Mouse (Mus musculus) lung, embryonic 16.5 days (tissue): ENCODE data around the gene Pitpnm1. TPM values are rescaled to one million over a fixed set of nuclear protein-coding genes. Genes with fewer than 3 reads are reported as not detected.
"Not testable (repeated sequence)": the region's sequence is repeated elsewhere in the genome, so short reads cannot be mapped to it uniquely, and the experiment has no call there.

Experiments used
- ATAC-seq: fragments of 200-750 bp; cut with Nextera tagmentation; 2 replicates; pipeline ENCODE4 v1.8.0; 2017; ENCODE audit warnings: low read depth, mild to moderate bottlenecking, moderate library complexity
- H3K27ac ChIP-seq: fragments of 300-500 bp; sonication (generic); 2 replicates; pipeline ENCODE4 v1.5.1; 2014; ENCODE audit warnings: mild to moderate bottlenecking, control low read depth, low read length
- H3K27me3 ChIP-seq: fragments of 300-500 bp; sonication (generic); 2 replicates; pipeline ENCODE4 v1.6.1; 2014; ENCODE audit warnings: low read depth, low read length, mixed read lengths; ENCODE audit not compliant: control insufficient read depth, insufficient read depth
- H3K36me3 ChIP-seq: fragments of 300-500 bp; sonication (generic); 2 replicates; pipeline ENCODE4 v1.6.1; 2014; ENCODE audit warnings: low read length; ENCODE audit not compliant: control insufficient read depth, insufficient read depth
- H3K4me1 ChIP-seq: fragments of 300-500 bp; sonication (generic); replicated peaks from 2 replicates; pipeline ENCODE4 v1.6.1; 2014; ENCODE audit warnings: low read length, mixed read lengths; ENCODE audit not compliant: control insufficient read depth, insufficient read depth
- H3K4me2 ChIP-seq: fragments of 300-500 bp; sonication (generic); 2 replicates; pipeline ENCODE4 v1.6.1; 2014; ENCODE audit warnings: low read depth, low read length, control low read depth
- H3K4me3 ChIP-seq: fragments of 300-500 bp; sonication (generic); 2 replicates; pipeline ENCODE4 v1.5.1; 2014; ENCODE audit warnings: mild to moderate bottlenecking, low read length, control low read depth
- H3K9ac ChIP-seq: fragments of 300-500 bp; sonication (generic); 2 replicates; pipeline ENCODE4 v1.6.1; 2014; ENCODE audit warnings: low read length, control low read depth
- H3K9me3 ChIP-seq: fragments of 300-500 bp; sonication (generic); 2 replicates; pipeline ENCODE4 v1.6.1; 2016; ENCODE audit warnings: low read length; ENCODE audit not compliant: control insufficient read depth
- WGBS: fragments of 180-500 bp; shearing (Covaris S2); extraction: QIAGEN DNeasy Blood & Tissue Kit; methylation state at CpG from one replicate; pipeline ENCODE4 v1.1.7; 2014; 5-methylcytosine and 5-hydroxymethylcytosine counted together
- polyA plus RNA-seq: library from polyadenylated mRNA; unstranded; fragments of >200 nt; fragmentation: Nextera tagmentation; extraction: Ambion mirVana; gene quantifications from 2 replicates; pipeline ENCODE4 v1.2.1, GENCODE M21; 2015

Pitpnm1 gene
- polyA plus RNA-seq, 1 experiment from 2014 or later, result 12.6 TPM

DNA sequence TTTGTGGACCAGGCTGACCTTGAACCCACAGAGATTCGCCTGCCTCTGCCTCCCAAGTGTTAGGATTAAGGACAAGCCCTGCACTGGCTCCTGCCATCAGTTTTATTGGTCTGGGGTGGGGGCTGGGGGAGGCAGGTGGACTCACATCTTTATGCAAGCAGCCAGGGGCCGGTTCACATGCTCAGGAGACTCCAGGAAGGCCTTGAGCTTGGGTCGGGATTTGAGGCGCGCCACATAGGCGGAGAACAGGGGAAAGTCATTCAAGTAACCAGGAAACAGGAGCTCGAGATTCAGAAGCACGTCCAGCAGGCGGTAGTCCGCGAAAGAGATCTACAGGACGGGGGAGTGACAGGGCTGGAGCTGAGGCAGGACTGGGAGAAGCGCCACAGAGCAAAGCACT is 42.4 kb upstream of the Pitpnm1 start:
- Histone ChIP-seq H3K4me2 (no peak overlapping the region), H3K9ac (no peak overlapping the region), H3K9me3 (no peaks in the 10 kb centered on the region), H3K4me1 (peaks cover 6% of the 10 kb centered on the region; the same call in 1 of the 2 replicates), H3K27me3 (no peaks in the 10 kb centered on the region; the same call in 1 of the 2 replicates), H3K36me3 (no peaks in the 10 kb centered on the region), H3K27ac (no peak overlapping the region), H3K4me3 (no peak overlapping the region)
- ATAC-seq, result no peak
- 82% methylated on average over 13 of the region's 13 CpGs for WGBS

DNA sequence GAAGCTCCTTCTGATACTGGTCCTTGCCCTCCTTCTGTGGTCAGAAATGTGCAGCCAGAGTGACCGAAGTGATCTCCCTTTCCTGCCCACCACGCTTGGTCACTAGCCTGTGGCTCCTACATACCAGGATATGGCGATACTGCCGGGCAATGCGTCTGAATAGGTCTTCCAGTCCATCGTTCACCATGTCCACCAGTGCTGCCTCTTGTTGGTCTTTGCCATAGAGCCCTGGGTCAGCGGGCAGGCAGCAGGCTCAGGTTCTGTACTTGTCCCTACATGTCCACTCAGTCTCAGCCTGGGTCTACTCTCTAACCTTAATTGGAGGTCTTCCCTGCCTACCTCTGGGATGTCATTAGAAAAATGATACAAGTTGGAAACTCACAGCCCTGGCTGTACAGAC is 41.8 kb upstream of the Pitpnm1 start:
- 94% methylated on average over 7 of the region's 7 CpGs for WGBS
- Histone ChIP-seq H3K4me3 (no peak overlapping the region), H3K27me3 (no peaks in the 10 kb centered on the region; the same call in 1 of the 2 replicates), H3K9me3 (no peaks in the 10 kb centered on the region), H3K27ac (no peak overlapping the region), H3K9ac (no peak overlapping the region), H3K36me3 (no peaks in the 10 kb centered on the region), H3K4me2 (no peak overlapping the region), H3K4me1 (peaks cover 6% of the 10 kb centered on the region; the same call in 1 of the 2 replicates)
- no peak for ATAC-seq

DNA sequence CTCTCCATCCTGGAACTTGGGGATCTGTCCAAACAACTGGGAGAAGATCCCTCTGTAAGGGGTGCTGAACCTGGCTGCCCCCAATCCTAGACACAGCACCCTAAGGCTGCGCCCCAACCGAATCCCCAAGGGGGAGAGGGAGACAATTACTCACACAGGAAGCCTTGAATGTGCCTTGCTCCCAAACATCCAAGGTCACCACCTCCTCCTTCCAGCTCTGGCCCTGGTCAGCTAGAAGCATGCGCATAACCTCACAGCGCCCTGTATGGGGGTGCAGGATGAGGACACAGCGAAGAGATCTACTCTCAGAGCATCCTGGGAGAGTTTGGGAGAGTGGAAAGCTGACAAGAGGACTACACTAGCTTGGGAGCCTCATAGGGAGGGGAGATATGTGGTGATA is 41.2 kb upstream of the Pitpnm1 start:
- Histone ChIP-seq H3K36me3 (no peaks in the 10 kb centered on the region), H3K4me1 (peaks cover 6% of the 10 kb centered on the region; the same call in 1 of the 2 replicates), H3K9ac (no peak overlapping the region), H3K27me3 (no peaks in the 10 kb centered on the region; the same call in 1 of the 2 replicates), H3K27ac (no peak overlapping the region), H3K4me3 (no peak overlapping the region), H3K9me3 (no peaks in the 10 kb centered on the region), H3K4me2 (no peak overlapping the region)
- WGBS, result 86% methylated on average over 5 of the region's 5 CpGs
- no peak for ATAC-seq

DNA sequence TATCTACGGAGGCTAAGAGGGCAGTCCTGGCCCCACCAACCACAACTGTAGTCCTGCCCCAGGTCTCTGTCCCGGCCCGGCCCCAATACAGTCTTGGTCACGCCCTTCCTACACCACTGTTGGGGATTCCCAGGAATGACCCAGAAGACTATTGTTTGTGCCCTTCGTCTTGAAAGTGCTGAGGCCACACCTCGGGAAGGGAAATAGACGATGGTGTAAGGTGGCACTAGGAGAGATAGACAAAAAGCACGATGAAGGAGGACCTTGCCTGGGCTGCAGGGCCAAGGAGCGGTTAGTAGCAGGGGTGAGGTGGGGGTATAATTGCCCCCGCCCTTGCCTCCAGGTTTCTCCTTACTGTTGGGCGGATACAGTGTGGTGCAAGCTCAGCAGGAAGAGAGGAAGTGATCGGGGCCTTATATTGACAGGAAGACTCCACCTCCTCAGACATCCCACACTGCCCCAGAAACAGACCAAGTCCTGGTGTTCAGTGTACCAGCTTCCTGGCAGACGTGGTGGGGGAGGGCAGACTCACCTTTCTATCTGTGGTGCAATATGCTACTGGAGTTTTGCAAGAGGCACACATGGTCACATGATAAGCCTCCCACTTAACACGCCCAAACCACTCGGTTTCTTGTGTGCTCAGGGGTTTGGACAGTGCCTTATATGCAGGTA is 40.6 kb upstream of the Pitpnm1 start, which contains the start of gene Gstp3:
Gene Gstp3 (minus strand): TSS at position 501 of the 672 bp plus-strand sequence.
- Histone ChIP-seq H3K27me3 (no peaks in the 10 kb centered on the region; the same call in 1 of the 2 replicates), H3K9me3 (no peaks in the 10 kb centered on the region), H3K4me1 (peaks cover 6% of the 10 kb centered on the region; the same call in 1 of the 2 replicates), H3K4me3 (no peak within 1 kb of the TSS), H3K4me2 (no peak within 1 kb of the TSS), H3K36me3 (no peaks in the 10 kb centered on the region), H3K9ac (no peak within 1 kb of the TSS), H3K27ac (no peak within 1 kb of the TSS)
- WGBS, result 69% methylated on average over 15 of the region's 15 CpGs
- ATAC-seq, result peak; percentile 71

DNA sequence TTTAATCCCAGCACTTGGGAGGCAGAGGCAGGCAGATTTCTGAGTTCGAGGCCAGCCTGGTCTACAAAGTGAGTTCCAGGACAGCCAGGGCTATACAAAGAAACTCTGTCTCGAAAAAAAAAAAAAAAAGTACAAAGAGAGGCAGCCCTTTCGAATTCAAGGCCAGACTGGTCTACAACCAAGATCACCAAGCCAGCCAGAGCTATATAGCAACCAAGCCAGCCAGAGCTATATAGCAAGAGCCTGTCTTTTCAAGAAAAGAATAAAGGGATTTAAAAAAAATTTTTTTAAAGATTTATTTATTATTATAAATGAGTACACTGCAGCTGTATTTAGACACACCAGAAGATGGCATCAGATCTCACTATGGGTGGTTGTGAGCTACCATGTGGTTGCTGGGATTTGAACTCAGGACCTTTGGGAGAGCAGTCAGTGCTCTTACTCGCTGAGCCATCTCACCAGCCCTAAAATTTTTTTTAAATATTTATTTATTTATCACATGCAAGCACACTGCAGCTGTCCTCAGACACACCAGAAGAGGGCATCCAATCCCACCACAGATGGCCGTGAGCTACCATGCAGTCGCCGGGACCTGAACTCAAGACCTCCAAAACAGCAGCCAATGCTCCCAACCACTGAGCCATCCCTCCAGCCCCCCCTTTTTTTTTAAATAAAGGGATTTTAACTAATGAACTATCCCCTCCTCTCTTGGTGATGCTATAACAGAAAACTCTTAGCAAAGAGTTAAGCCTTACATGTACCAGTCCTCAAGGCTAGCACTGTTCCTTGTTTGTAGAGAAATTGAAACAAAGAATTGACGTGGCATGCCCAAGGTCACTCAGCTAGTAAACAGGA is 39.5 kb upstream of the Pitpnm1 start:
- not testable (repeated sequence) for H3K27me3 ChIP-seq
- 84% methylated on average over 8 of the region's 8 CpGs for WGBS

DNA sequence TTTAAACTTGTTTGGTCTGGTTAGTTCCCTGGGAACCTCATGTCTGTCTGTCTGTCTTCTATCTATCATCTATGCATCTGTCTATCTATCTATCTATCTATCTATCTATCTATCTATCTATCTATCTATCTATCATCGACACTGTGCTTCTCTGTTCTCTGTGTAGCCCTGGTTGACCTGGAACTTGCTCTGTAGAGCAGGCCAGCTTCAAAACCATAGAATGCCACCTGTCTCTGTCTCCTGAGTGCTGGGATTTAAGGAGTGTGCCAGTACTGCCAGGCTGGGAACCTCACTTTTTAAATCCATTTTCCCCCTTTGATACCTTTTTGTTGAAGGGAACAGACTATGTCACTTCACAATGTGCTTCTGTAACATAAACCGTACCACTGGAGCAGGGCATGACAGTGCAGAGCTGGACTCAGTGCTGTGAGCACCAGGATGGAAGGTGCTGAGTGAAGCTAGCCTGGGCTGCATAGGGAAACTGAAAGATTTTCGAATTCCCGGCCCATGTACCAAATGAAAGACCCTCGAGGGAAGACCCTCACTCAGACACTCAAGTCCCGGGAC is 38.8 kb upstream of the Pitpnm1 start:
- peaks cover 6% of the 10 kb centered on the region; the same call in 1 of the 2 replicates for H3K4me1 ChIP-seq
- H3K27me3 ChIP-seq, result no peaks in the 10 kb centered on the region; the same call in 1 of the 2 replicates
- ATAC-seq, result no peak
- no peak overlapping the region for H3K4me2 ChIP-seq
- no peak overlapping the region for H3K9ac ChIP-seq
- WGBS, result 88% methylated on average over 5 of the region's 6 CpGs
- H3K36me3 ChIP-seq, result no peaks in the 10 kb centered on the region
- H3K27ac ChIP-seq, result no peak overlapping the region
- H3K9me3 ChIP-seq, result no peaks in the 10 kb centered on the region
- no peak overlapping the region for H3K4me3 ChIP-seq

More for the DNA sequence above, 39.5 kb upstream of the Pitpnm1 start:
- H3K36me3 ChIP-seq, H3K9ac ChIP-seq, H3K9me3 ChIP-seq, H3K4me1 ChIP-seq, H3K27ac ChIP-seq, H3K4me3 ChIP-seq, H3K4me2 ChIP-seq, ATAC-seq: not testable (repeated sequence)

DNA sequence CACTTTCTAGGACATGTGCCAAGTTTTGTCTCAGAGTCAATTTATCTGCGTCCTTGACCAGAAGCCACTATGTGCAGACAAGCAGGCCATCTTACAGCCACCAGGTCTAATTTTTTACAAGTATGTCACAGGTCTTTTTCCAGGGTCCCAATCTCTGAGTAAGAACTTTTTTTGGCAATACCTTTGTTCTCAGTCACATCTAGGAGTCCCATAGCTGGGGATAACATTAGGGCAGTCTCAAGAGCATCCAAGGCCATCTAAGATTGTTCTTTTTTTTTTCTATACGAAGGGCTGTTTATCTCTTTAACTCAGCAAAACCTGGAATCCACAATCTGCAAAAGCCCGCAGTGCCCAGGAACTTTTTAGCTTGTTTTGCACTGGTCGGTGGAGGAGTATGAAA is 36.4 kb upstream of the Pitpnm1 start:
- H3K9ac ChIP-seq, H3K27ac ChIP-seq, H3K9me3 ChIP-seq, H3K4me1 ChIP-seq, H3K4me3 ChIP-seq, H3K4me2 ChIP-seq, H3K36me3 ChIP-seq, H3K27me3 ChIP-seq, ATAC-seq: not testable (repeated sequence)
- 69% methylated on average over 2 of the region's 4 CpGs for WGBS

GRCm38 (mm10) chr19:4064501-4064900 is 35.3 kb upstream of the Pitpnm1 start:
- H3K4me2 ChIP-seq, ATAC-seq, H3K36me3 ChIP-seq, H3K27ac ChIP-seq, H3K9ac ChIP-seq, H3K9me3 ChIP-seq, H3K27me3 ChIP-seq, H3K4me3 ChIP-seq, H3K4me1 ChIP-seq: not testable (repeated sequence)
- WGBS, result no CpG with 5 or more reads among the region's 11 CpGs

DNA sequence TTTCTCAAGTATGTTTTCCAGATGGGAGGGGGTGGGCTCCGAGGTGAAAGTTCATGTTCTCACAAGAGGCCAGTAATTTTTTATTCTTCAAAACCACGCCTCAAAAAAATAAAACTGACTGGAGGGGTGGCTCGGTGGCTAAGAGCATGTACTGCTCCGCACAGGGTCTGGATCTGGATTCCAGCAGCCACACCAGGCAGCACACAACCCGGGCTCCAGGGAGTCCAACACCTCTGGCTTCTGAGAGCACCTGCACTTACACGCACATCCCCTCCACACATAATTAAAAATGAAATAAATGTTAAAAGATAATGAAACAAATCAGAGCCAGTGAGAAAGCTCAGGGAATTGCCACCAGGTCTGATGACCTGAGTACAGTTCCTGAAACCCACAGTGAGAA is 33.5 kb upstream of the Pitpnm1 start:
- Histone ChIP-seq H3K4me1 (no peaks in the 10 kb centered on the region), H3K4me2 (no peak overlapping the region), H3K9ac (no peak overlapping the region), H3K27ac (no peak overlapping the region), H3K36me3 (no peaks in the 10 kb centered on the region), H3K4me3 (no peak overlapping the region), H3K27me3 (peaks cover 2% of the 10 kb centered on the region), H3K9me3 (no peaks in the 10 kb centered on the region)
- no peak for ATAC-seq
- 78% methylated on average over 6 of the region's 6 CpGs for WGBS
